Mouse (Mus musculus) layer of hippocampus, postnatal 36 days (tissue): ENCODE results near the gene Trpm3. TPM values are rescaled to one million over a fixed set of nuclear protein-coding genes. Genes with fewer than 3 reads are reported as not detected.

Experiments
- DNase-seq, 2 experiments: peaks; one replicate each; pipeline ENCODE4 v3.0.0; 2022
- total RNA-seq, 2 experiments: library from RNA; stranded (reverse); gene quantifications; 2 replicates each; pipeline ENCODE4 v1.2.3; 2021

Gene Trpm3
- total RNA-seq, 2 experiments from 2014 or later, result 56.8 to 71.5 TPM

GRCm38 (mm10) chr19:22308081-22308480 is 169.2 kb downstream of the Trpm3 start:
- DNase-seq, result no peak

- peak in 1 of 2 experiments; percentile 16 for DNase-seq
Measured at GRCm38 (mm10) chr19:22317306-22317705, 178.5 kb downstream of the Trpm3 start.

GRCm38 (mm10) chr19:22326813-22327212 is 188.0 kb downstream of the Trpm3 start:
- DNase-seq, result no peak

GRCm38 (mm10) chr19:22327226-22327625 is 188.4 kb downstream of the Trpm3 start:
- no peak for DNase-seq

GRCm38 (mm10) chr19:22336278-22336677 is 197.4 kb downstream of the Trpm3 start:
- no peak for DNase-seq

- peak in 1 of 2 experiments; percentile 27 for DNase-seq
Measured at GRCm38 (mm10) chr19:22337468-22337867, 198.6 kb downstream of the Trpm3 start.

GRCm38 (mm10) chr19:22338927-22339326 is 200.1 kb downstream of the Trpm3 start:
- DNase-seq, result no peak

GRCm38 (mm10) chr19:22354037-22354541 is 215.2 kb downstream of the Trpm3 start:
- DNase-seq, result no peak

GRCm38 (mm10) chr19:22386890-22387289 is 248.0 kb downstream of the Trpm3 start:
- DNase-seq, result no peak

GRCm38 (mm10) chr19:22394700-22395099 is 255.9 kb downstream of the Trpm3 start:
- peak; percentile 23 to 35 for DNase-seq

GRCm38 (mm10) chr19:22404049-22404448 is 265.2 kb downstream of the Trpm3 start:
- no peak for DNase-seq

- no peak for DNase-seq
Measured at GRCm38 (mm10) chr19:22418239-22418638, 279.4 kb downstream of the Trpm3 start.

- no peak for DNase-seq
Measured at GRCm38 (mm10) chr19:22437207-22437606, 298.4 kb downstream of the Trpm3 start.

- peak in 1 of 2 experiments; percentile 34 for DNase-seq
Measured at GRCm38 (mm10) chr19:22447418-22448339, 308.8 kb downstream of the Trpm3 start.

GRCm38 (mm10) chr19:22448340-22449288 is 309.8 kb downstream of the Trpm3 start:
- DNase-seq, result no peak

GRCm38 (mm10) chr19:22451290-22451689 is 312.4 kb downstream of the Trpm3 start:
- no peak for DNase-seq

- DNase-seq, result no peak
Measured at GRCm38 (mm10) chr19:22456935-22457334, 318.1 kb downstream of the Trpm3 start.

- DNase-seq, result no peak
Measured at GRCm38 (mm10) chr19:22462043-22462442, 323.2 kb downstream of the Trpm3 start.

- DNase-seq, result peak; percentile 75 to 84
Measured at GRCm38 (mm10) chr19:22463506-22463905, 324.7 kb downstream of the Trpm3 start.

GRCm38 (mm10) chr19:22469608-22470007 is 330.8 kb downstream of the Trpm3 start:
- no peak for DNase-seq

GRCm38 (mm10) chr19:22473030-22473712 is 334.3 kb downstream of the Trpm3 start:
- DNase-seq, result no peak
